Mouse (Mus musculus) heart, adult 2 months (tissue): ENCODE measurements at regions not wholly inside any gene's neighbourhood (a gene's known extent, or its start where the extent isn't known, plus 50 kb on each side); places are given as distances from the start of the nearest gene placed in this dataset.
"Not testable (repeated sequence)": the region's sequence is repeated elsewhere in the genome, so short reads cannot be mapped to it uniquely, and the experiment has no call there.

ENCODE experiments used
- CTCF ChIP-seq: fragments of 200-600 bp; IDR thresholded peaks from 2 replicates; pipeline ENCODE4 v1.8.1; 2022; ENCODE audit warnings: antibody characterized with exemption, mild to moderate bottlenecking, moderate library complexity
- POLR2A ChIP-seq: fragments of 200-500 bp; IDR thresholded peaks from 2 replicates; pipeline ENCODE4 v1.6.1; 2011; ENCODE audit warnings: mild to moderate bottlenecking, low read depth, low read length, control low read depth; ENCODE audit not compliant: insufficient read depth

- TF ChIP-seq POLR2A, CTCF: not testable (repeated sequence)
Observed at GRCm38 (mm10) chr19:51296631-51297030, 618.2 kb upstream of the Sorcs1 start.
